Mouse (Mus musculus): ENCODE data around the gene Gm42517.

Gene Gm42517

DNA sequence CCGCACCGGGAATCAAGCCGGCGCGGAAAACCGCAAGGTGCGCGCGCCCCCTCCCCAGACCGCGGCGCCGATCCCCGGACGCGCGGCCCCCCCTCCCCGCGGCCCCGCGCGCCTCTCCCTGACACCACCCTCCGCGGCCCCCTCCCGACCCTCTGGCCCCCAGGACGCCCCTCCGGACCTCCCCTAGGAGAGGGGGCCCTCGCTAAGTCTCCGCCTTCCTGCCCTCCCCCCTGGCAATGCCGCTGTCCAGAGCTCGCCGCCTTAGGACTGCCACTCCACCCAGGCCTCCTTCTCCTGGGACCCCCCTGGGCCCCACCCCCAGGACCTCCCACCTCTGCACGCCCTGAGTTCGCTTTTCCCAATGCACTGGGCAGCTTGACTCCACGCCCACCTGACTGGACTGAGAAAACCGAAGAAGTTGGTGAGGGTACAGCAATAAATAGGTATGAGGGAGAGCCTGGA lies at the start of gene Gm42517:
Gene Gm42517 (minus strand): TSS at position 52 of the 462 bp plus-strand sequence.
- no peak for DNase-seq

DNA sequence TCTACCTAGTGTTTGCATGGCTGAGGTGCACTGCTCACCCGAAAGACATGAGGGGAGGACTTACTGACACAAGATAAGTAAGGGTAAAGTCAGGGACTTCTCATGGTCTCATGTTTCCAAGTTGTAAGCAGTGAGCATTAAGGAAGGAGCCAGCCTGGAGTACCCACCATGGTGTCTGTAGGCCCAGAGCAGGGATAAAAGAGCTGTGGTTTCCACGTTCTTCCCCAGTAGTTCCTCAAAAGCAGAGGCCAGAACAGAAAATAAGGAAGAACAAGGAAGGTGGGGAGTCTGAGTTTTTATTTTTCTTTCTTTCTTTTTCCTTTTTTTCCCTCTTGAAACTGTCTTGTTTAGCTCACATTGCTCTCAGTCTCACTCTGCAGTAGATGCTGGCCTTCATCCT lies 47.0 kb upstream of the Gm42517 start:
- DNase-seq, result no peak

DNA sequence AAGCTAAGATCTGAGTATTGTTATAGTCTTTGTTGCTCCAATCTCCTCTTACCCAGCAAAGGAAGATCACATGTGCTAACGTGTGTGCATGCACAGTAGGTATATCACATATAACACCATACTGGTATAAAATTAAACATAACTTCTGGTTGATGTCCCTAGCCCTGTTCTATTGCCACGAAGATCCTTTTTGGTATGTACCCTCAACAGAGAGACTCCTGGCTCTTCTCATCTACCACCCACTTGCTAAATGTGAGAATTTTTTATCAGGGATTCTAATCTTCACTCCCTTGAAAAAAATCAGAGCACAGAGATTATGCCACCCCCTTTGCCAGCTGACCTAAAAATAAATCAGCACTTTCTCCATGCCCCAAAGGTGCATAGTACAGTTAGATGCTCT lies 39.3 kb upstream of the Gm42517 start:
- no peak for DNase-seq

DNA sequence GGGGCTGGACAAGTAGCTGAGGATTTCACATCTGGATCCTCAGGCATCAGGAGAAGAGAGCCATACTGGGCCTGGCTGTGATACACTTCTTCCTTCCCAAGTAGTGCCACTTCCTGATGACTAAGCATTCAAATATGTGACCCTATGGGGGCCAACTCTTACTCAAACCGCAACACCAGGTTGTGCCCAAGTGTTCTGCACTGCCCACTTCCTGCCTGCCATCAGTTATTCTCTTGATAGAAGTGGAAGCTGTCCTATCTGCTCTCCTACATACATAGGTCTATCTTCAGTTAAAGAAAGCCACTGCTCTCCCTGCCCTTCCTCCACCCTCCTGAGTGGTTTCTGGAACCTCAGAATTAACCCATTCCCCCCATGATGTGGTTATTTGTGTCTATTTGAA lies 37.7 kb upstream of the Gm42517 start:
- DNase-seq, result no peak

DNA sequence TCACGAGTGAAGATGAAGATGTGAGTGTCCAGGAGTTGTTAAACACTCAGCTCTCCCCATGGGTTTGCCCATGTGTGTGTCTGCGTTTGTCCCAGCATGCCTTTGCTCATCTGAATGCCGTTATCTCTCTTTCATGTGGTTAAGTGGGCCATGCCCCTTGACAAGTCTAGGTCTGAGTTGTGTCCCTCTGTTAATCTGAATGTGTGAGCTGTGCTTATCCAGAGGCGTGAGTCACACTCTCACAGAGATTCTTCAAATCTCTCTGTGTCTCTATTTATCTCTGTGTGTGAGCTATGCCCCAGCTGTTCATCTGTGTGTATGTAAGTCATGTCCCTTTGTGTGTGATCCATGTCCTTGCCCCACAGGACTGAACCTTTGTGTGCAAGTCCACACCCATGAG lies 35.7 kb upstream of the Gm42517 start:
- DNase-seq, result no peak

DNA sequence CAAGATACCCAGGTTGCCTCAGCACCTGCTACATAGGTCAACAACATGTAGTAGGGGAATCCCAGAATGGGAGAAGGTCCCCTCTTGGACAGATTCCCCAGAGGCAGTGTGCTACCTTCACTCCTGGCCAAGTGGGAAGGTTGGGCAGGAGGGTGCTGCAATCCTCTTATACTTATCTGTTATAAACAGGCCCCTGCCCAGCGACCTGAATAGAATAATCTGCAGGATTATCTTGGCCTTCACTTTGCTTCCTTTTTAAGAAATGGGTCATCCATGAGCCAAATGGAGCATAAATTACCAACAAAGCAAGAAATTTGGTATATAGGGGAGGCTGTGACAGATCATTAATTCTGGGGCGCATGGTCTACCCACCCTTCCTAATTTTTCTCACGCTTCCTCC lies 22.0 kb upstream of the Gm42517 start:
- no peak for DNase-seq

DNA sequence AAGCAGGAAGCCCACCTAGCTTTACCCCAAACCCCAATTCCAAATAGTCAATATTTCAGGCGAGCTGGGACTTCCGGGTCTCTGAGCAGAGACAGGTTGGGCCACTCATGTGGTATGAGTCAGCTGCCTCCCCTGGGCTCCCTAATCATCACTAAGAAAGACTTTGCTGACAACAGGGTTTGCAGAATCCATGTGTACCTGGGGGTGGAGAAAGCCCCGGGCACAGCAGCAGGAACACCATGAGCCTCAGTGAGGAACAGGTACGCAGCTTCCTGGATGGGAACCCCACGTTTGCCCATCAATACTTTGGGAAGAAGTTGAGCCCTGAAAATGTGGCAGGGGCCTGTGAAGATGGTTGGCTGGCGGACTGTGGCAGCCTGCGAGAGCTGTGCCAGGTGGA lies 20.5 kb upstream of the Gm42517 start, which contains the start of gene Pde6b:
Gene Pde6b (plus strand): TSS at position 191 of the 400 bp plus-strand sequence.
- DNase-seq, result no peak

- DNase-seq, result no peak
Measured at GRCm38 (mm10) chr5:108386449-108386848, 18.7 kb upstream of the Gm42517 start.

DNA sequence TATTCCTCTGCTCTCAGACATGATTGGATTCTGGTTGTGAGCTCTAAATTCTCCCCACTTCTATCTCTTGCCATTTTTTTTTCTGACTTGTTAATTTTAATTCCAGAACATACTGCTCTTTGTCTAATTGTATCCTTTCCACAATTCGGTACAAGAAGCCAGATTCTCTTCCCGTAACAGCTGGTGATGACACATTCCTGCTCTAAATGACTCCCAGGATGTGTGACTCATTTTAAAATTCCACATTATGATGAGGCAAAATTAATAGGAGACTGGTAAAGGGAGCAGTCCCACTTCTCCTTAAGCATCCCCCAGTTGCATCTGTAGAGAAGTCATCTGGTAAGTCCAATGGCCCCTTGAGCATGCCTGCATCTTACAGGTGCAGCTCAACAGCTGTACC lies 17.9 kb upstream of the Gm42517 start:
- DNase-seq, result no peak

GRCm38 (mm10) chr5:108378346-108378745 lies 10.6 kb upstream of the Gm42517 start:
- no peak for DNase-seq

DNA sequence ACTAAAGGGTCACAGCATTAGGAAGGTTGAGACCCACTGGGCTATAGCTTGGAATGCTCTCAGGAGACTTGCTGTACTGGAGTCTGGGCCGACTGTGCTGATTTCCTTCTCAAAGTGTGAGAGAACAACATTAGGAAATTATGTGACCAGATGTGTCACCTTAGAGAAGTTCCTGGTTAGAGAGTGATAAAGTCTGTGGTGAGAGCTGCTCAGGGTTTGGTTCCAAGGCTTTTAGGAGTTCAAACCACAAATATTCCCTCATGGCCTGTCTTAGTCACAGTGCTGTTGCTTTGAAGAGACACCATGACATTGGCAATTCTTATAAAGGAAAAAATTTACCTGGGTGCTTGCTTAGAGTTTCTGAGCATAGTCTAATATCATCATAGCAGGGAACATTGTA lies 8.3 kb upstream of the Gm42517 start:
- no peak for DNase-seq

DNA sequence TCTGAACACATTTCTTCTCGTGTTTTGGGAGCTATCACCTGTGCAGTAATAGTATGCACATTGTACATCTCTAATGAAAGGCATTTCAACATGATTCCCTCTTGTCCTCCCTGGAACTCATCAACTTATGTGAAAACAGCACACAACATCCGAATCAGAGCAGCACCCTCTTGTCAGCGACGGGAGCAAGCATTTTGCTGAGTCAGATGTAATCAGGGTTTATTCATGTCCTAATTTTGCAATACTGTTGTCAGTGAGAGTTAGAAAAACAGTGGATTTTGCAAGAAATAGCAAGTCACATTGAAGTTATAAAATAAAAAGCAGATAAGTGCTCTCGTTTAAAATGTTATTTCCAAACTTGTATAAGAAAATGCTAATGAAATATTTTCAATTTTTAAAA lies 6.4 kb upstream of the Gm42517 start:
- no peak for DNase-seq

GRCm38 (mm10) chr5:108369964-108370363 lies 2.2 kb upstream of the Gm42517 start:
- DNase-seq, result no peak

DNA sequence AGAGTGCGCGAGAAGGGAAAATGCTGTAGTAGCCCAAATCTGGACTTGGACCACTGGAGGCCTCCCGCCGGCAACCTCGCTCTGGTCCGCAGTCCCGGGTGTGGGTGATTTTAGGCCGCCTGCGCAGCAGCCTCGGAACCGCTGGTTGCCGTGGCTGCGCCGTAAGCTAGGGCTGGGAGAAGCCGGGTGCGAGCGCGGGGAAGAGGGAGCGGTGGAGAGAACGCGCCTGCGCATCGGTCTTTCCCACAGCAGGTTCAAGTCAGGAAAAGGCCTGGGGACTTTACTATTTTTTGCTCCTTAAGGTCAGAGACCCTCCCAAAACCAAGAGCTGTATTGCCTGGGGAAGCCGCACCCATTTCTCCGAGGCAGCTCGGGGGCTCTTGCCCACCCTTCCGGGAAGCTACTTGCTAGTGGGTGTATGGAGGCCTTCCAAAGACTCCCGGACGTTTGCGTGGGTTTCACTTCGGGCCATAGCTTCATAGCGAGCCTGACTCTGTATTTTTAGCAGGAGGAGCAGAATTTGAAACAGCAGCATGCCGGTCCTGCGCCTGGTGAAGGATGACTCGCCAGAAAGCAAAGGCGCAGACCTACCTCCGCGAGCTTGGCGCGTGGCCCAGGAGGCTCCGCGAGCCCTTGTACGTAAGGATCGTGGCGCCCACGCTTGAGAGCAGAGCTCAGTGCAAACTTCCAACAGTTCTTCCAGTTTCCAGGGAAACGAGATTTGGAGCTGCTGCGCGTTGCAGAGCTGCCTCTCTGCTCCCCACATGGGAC lies 1.3 kb upstream of the Gm42517 start:
- peak; percentile 1 for DNase-seq

- DNase-seq, result no peak
Measured at GRCm38 (mm10) chr5:108368446-108368845, 724 bp upstream of the Gm42517 start.

- DNase-seq, result peak; percentile 5
Measured at GRCm38 (mm10) chr5:108366984-108367841, 509 bp downstream of the Gm42517 start.

GRCm38 (mm10) chr5:108366328-108366983 lies 1.3 kb downstream of the Gm42517 start:
- DNase-seq, result no peak

DNA sequence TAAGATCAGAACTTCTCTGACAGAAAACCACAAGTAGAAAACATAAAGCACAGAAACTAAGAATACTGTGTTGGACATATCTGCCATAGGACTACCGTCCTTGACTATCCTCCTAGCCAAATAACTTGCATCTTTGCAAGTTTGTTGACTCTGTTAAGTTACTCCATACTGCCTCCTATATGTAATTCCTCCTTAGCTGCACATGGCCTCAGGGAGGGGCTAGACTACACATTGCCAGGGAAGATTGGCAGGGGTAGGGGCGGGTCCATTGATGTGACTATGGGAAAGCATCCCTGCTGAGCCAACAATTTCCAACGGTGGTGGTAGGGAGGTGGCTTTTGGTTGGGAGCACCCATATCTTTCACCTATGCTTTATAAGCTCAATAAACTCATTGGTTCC lies 5.4 kb downstream of the Gm42517 start:
- no peak for DNase-seq

- DNase-seq, result no peak
Measured at GRCm38 (mm10) chr5:108360211-108360610, 7.5 kb downstream of the Gm42517 start.

DNA sequence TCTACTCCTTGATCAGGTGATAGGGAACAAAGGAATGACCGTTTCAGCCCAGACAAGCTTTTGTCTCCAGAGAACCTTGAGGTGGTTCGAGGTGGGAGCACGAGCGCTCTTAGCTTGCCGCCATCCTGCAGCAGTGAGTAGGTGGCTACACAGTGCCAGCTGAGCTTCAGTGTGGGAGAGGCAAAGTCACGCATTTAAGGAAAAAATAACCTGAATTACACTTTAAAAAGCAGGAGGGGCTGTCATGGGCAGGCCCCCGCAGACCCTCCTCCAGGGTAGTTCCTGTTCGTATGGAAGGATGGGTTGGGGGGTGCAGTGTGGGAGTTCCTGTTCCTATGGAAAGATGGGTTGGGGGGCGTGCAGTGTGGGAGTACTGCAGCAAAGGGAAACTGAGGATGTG lies 8.2 kb downstream of the Gm42517 start:
- no peak for DNase-seq

DNA sequence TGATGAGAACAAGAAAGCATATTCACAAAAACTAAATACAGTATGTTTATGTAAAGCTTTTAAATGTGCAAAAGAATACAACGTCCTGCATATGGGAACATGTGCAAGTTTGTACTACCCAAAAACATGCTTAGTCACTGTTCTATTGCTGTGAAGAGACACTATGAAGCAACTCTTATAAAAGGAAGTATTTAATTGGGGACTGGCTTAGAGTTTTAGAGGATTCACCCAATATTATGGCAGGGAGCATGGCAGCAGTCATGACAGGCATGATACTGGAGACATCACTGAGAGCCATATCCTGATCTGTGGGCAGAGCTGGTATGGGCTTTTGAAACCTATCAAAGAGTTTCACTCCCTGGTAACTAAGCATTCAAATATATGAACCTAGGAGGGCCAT lies 9.9 kb downstream of the Gm42517 start:
- DNase-seq, result no peak

- DNase-seq, result no peak
Measured at GRCm38 (mm10) chr5:108354056-108354455, 13.7 kb downstream of the Gm42517 start.

GRCm38 (mm10) chr5:108349511-108350148 lies 18.1 kb downstream of the Gm42517 start:
- DNase-seq, result no peak

Measured in thymus, postnatal 25 days (tissue).